In the genomic region with DNA sequence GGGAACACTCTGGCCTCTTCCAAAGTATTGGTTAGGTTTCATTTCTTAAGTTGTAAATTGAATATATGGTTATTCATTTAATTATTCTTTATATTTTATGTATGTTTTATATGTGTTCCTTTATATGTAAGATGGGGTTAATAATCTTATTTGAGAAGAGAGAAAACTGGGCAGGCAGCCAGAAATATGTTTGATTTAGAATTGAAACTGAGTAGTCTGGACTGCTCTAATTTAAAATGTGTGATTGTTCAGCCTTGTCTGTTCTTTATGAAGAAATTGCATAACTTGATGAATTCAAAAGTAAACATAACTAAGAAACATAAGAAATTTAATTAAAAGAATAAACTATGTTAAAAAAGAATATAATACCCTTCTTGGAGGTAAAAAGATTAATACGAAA, we compare ENCODE assay signal across 22 mouse cellular contexts.
DNase-seq lines count a peak whose midpoint lies in the region; ATAC-seq and TF ChIP-seq lines count a peak whose summit lies in the region.
"Had no signal": no experiment of that assay in that cellular context is flagged by ENCODE, and none has a peak within 500 bp of the region (broad histone marks: within the 10 kb centered on the region; RNA-seq: fewer than 3 reads in every experiment).

No protein-coding gene starts in this region.

- no peak overlapping the region for H3K27ac ChIP-seq in kidney, postnatal 0 days
- no peak overlapping the region for H3K27ac ChIP-seq in lung, postnatal 0 days (ENCODE audit: low read length)
- H3K27ac ChIP-seq: hindbrain, embryonic 10.5 days; intestine, embryonic 15.5 days; midbrain, embryonic 12.5 days; neural tube, embryonic 13.5 days had no signal

- WGBS in kidney, postnatal 0 days: 88% methylated on average over 1 of the region's 1 CpGs
- 53% methylated on average over 1 of the region's 1 CpGs for WGBS in lung, postnatal 0 days
- 79% methylated on average over 1 of the region's 1 CpGs for WGBS in lung, adult 2 months

- no peak for TF ChIP-seq CTCF in kidney, postnatal 0 days (IDR thresholded peaks at IDR 0.05; ENCODE audit: low read depth)
- no peak for TF ChIP-seq CTCF in lung, postnatal 0 days (IDR thresholded peaks at IDR 0.05)
- no peak for TF ChIP-seq CTCF in lung, adult 2 months (IDR thresholded peaks at IDR 0.05; ENCODE audit: insufficient read depth, low read length)

- H3K4me1 ChIP-seq in kidney, postnatal 0 days (replicated peaks; ENCODE audit: insufficient read depth, low read length): no peaks in the 10 kb centered on the region
- H3K4me1 ChIP-seq in lung, postnatal 0 days (ENCODE audit: insufficient read depth, low read depth, low read length): no peaks in the 10 kb centered on the region; the same call in 1 of the 2 replicates
- H3K4me1 ChIP-seq in lung, adult 2 months (ENCODE audit: control insufficient read depth, insufficient read depth, low read length): no peaks in the 10 kb centered on the region; the same call in 1 of the 2 replicates
- H3K4me1 ChIP-seq: hindbrain, embryonic 10.5 days; intestine, embryonic 15.5 days; midbrain, embryonic 12.5 days had no signal

- no peaks in the 10 kb centered on the region for H3K36me3 ChIP-seq in kidney, postnatal 0 days (ENCODE audit: insufficient read depth, low read length)
- H3K36me3 ChIP-seq in lung, postnatal 0 days (ENCODE audit: insufficient read depth, low read length): no peaks in the 10 kb centered on the region
- H3K36me3 ChIP-seq: intestine, embryonic 15.5 days had no signal

- no peak for TF ChIP-seq EP300 in lung, postnatal 0 days (IDR thresholded peaks at IDR 0.05)

- no peaks in the 10 kb centered on the region for H3K9me3 ChIP-seq in kidney, postnatal 0 days (replicated peaks; ENCODE audit: low read length)
- no peaks in the 10 kb centered on the region for H3K9me3 ChIP-seq in lung, postnatal 0 days (ENCODE audit: low read length)
- H3K9me3 ChIP-seq: hindbrain, embryonic 10.5 days; intestine, embryonic 15.5 days; midbrain, embryonic 12.5 days; neural tube, embryonic 13.5 days had no signal

- no peaks in the 10 kb centered on the region for H3K27me3 ChIP-seq in kidney, postnatal 0 days (ENCODE audit: insufficient read depth, low read length)
- H3K27me3 ChIP-seq in lung, postnatal 0 days (replicated peaks; ENCODE audit: insufficient read depth, low read length): no peaks in the 10 kb centered on the region
- H3K27me3 ChIP-seq: CH12.LX; intestine, embryonic 15.5 days; midbrain, embryonic 12.5 days; neural tube, embryonic 13.5 days had no signal

- peak; percentile 9 to 24 for DNase-seq in cerebellum, postnatal 10 days
- no peak for DNase-seq in cerebellum, postnatal 4 days (ENCODE audit: low spot score in 2 of 2)
- DNase-seq in kidney, postnatal 0 days (ENCODE audit: low spot score): peak; percentile 17
- no peak for DNase-seq in kidney, postnatal 36 days
- DNase-seq in lung, postnatal 0 days (ENCODE audit: low spot score): peak; percentile 46
- no peak for DNase-seq in lung, adult 2 months
- DNase-seq in brain, adult 2 months (ENCODE audit: low read depth, low spot score): peak; percentile 20
- DNase-seq in layer of hippocampus, adult 9-11 months: no peak
- DNase-seq: adrenal gland, postnatal 10 days; cerebellum, adult 11-12 months; cerebellum, adult 9-11 months; gastrocnemius, postnatal 14 days; heart, postnatal 14 days; kidney, adult 2 months; thymus, postnatal 14 days had no signal

- H3K4me3 ChIP-seq in kidney, postnatal 0 days (replicated peaks; ENCODE audit: low read depth, low read length): no peak overlapping the region
- H3K4me3 ChIP-seq in lung, postnatal 0 days (ENCODE audit: low read depth, low read length): no peak overlapping the region
- no peak overlapping the region for H3K4me3 ChIP-seq in lung, adult 2 months (replicated peaks; ENCODE audit: extremely low read depth, low read depth, low read length)
- H3K4me3 ChIP-seq: hindbrain, embryonic 10.5 days; intestine, embryonic 15.5 days; midbrain, embryonic 12.5 days; neural tube, embryonic 13.5 days had no signal

- no peak for TF ChIP-seq POLR2A in lung, adult 2 months (IDR thresholded peaks at IDR 0.05; ENCODE audit: borderline replicate concordance, extremely low read depth, low read depth, low read length)

- H3K9ac ChIP-seq in kidney, postnatal 0 days (ENCODE audit: low read depth, low read length): no peak overlapping the region
- no peak overlapping the region for H3K9ac ChIP-seq in lung, postnatal 0 days (replicated peaks; ENCODE audit: low read depth)
- H3K9ac ChIP-seq: intestine, embryonic 15.5 days; midbrain, embryonic 12.5 days; neural tube, embryonic 13.5 days had no signal

- ATAC-seq in kidney, postnatal 0 days (replicated peaks; ENCODE audit: low FRiP score, low read depth): no peak
- ATAC-seq in lung, postnatal 0 days: no peak
- ATAC-seq: hindbrain, embryonic 16.5 days; intestine, embryonic 15.5 days had no signal

- no peak overlapping the region for H3K4me2 ChIP-seq in kidney, postnatal 0 days (ENCODE audit: low read length)
- no peak overlapping the region for H3K4me2 ChIP-seq in lung, postnatal 0 days (replicated peaks; ENCODE audit: low read depth, low read length)
- H3K4me2 ChIP-seq: intestine, embryonic 15.5 days; liver, embryonic 11.5 days; midbrain, embryonic 12.5 days; neural tube, embryonic 13.5 days had no signal

Comparison
In these comparisons a context has a peak if more than half of its experiments do, and no peak if none do; other contexts are left out.
1. DNase-seq: peak in cerebellum, postnatal 10 days (2 of 2), kidney, postnatal 0 days (single experiment), lung, postnatal 0 days (single experiment) and brain, adult 2 months (single experiment); none in cerebellum, postnatal 4 days (0 of 2), kidney, postnatal 36 days (0 of 2), lung, adult 2 months (single experiment) and layer of hippocampus, adult 9-11 months (single experiment).